Mouse (Mus musculus) heart, embryonic 14.5 days (tissue): ENCODE results near the gene Lmo7. TPM values are rescaled to one million over a fixed set of nuclear protein-coding genes. Genes with fewer than 3 reads are reported as not detected.
A peak's percentile ranks its signal among the peaks of the same experiment; 100 is the strongest.

ENCODE experiments used
- ATAC-seq: fragments of 200-750 bp; cut with Nextera tagmentation; 2 replicates; pipeline ENCODE4 v1.8.0; 2017; ENCODE audit warnings: low read depth, moderate TSS enrichment; ENCODE audit not compliant: insufficient number of reproducible peaks, insufficient read depth, low FRiP score
- H3K27ac ChIP-seq, 2 experiments: fragments of 200-500 bp in 1 of 2; fragments of 300-500 bp in 1 of 2; sonication (generic) in 1 of 2; replicated peaks in 1 of 2; 2 replicates each; pipeline ENCODE4 v1.5.1; 2012 to 2014; ENCODE audit warnings: low read depth in 2 of 2, low read length in 2 of 2, control low read depth in 1 of 2, mild to moderate bottlenecking in 1 of 2, mixed read lengths in 1 of 2; ENCODE audit not compliant: control insufficient read depth in 1 of 2, insufficient read depth in 1 of 2
- H3K27me3 ChIP-seq: fragments of 300-500 bp; sonication (generic); 2 replicates; pipeline ENCODE4 v1.6.1; 2014; ENCODE audit warnings: mild to moderate bottlenecking, low read length, control low read depth; ENCODE audit not compliant: control insufficient read depth, insufficient read depth
- H3K36me3 ChIP-seq: fragments of 300-500 bp; sonication (generic); 2 replicates; pipeline ENCODE4 v1.6.1; 2014; ENCODE audit warnings: mild to moderate bottlenecking, control low read depth, low read length, mixed read lengths; ENCODE audit not compliant: control insufficient read depth, insufficient read depth
- H3K4me1 ChIP-seq, 2 experiments: fragments of 200-500 bp in 1 of 2; fragments of 300-500 bp in 1 of 2; sonication (generic) in 1 of 2; 2 replicates each; pipeline ENCODE4 v1.6.1; 2012 to 2014; ENCODE audit warnings: low read length in 2 of 2, control low read depth in 1 of 2, mixed read lengths in 1 of 2; ENCODE audit not compliant: control insufficient read depth in 2 of 2, insufficient read depth in 2 of 2
- H3K4me2 ChIP-seq: fragments of 300-500 bp; sonication (generic); 2 replicates; pipeline ENCODE4 v1.6.1; 2014; ENCODE audit warnings: mild to moderate bottlenecking, low read length
- H3K4me3 ChIP-seq, 2 experiments: fragments of 200-500 bp in 1 of 2; fragments of 300-500 bp in 1 of 2; sonication (generic) in 1 of 2; 2 replicates each; pipeline ENCODE4 v1.5.1; 2012 to 2014; ENCODE audit warnings: low read length in 2 of 2, mild to moderate bottlenecking in 2 of 2, control low read depth in 1 of 2, low read depth in 1 of 2, moderate library complexity in 1 of 2; ENCODE audit not compliant: control insufficient read depth in 1 of 2, insufficient read depth in 1 of 2
- H3K9ac ChIP-seq: fragments of 300-500 bp; sonication (generic); 2 replicates; pipeline ENCODE4 v1.6.1; 2014; ENCODE audit warnings: mild to moderate bottlenecking, low read length
- H3K9me3 ChIP-seq: fragments of 300-500 bp; sonication (generic); 2 replicates; pipeline ENCODE4 v1.6.1; 2016; ENCODE audit warnings: low read length, control low read depth; ENCODE audit not compliant: control insufficient read depth
- WGBS: fragments of 180-500 bp; shearing (Covaris S2); extraction: QIAGEN DNeasy Blood & Tissue Kit; methylation state at CpG from one replicate; pipeline ENCODE4 v1.1.7; 2014; 5-methylcytosine and 5-hydroxymethylcytosine counted together
- polyA plus RNA-seq: library from polyadenylated mRNA; unstranded; fragments of >200 nt; fragmentation: Nextera tagmentation; extraction: Ambion mirVana; gene quantifications from 2 replicates; pipeline ENCODE4 v1.2.1, GENCODE M21; 2014

The Lmo7 gene
- polyA plus RNA-seq, 1 experiment from 2014 or later: 241 TPM

DNA sequence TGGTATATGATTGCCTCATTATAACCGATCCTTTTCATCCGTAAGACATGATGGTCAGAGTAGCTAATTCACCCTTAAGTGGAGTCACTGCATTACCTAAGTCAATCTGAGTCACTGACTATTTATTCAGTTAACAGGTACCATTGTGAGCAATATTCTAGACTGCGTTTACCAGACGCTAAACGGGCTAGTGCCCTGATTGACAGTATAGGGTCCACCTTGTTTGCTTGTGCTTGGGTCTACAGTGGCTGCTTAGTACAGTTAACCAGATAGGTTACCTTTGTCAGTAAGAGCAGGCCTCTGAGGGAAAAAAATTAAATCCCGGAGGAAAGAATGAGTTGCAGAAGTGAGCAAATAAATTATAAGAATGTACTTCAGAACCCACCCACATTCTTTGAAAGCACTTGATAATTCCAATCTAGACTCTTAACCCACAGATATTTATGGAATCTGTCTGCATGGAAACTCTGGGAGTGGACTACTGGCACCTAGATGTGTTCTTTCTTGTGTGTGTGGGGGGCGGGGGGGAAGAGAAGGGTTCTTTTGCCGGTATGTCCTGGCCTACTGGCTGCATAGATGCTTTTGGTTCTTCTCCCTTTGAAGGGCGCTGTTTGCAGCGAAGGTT lies 64.9 kb downstream of the Lmo7 start:
- Histone ChIP-seq H3K9ac (no peak overlapping the region), H3K4me2 (no peak overlapping the region), H3K27ac (peak overlapping the region in 1 of 2 experiments; percentile 67), H3K36me3 (no peaks in the 10 kb centered on the region), H3K4me3 (no peak overlapping the region), H3K27me3 (no peaks in the 10 kb centered on the region), H3K9me3 (no peaks in the 10 kb centered on the region), H3K4me1 (peaks cover 8 to 10% of the 10 kb centered on the region in 2 experiments)
- 67% methylated on average over 10 of the region's 10 CpGs for WGBS
- ATAC-seq: no peak

DNA sequence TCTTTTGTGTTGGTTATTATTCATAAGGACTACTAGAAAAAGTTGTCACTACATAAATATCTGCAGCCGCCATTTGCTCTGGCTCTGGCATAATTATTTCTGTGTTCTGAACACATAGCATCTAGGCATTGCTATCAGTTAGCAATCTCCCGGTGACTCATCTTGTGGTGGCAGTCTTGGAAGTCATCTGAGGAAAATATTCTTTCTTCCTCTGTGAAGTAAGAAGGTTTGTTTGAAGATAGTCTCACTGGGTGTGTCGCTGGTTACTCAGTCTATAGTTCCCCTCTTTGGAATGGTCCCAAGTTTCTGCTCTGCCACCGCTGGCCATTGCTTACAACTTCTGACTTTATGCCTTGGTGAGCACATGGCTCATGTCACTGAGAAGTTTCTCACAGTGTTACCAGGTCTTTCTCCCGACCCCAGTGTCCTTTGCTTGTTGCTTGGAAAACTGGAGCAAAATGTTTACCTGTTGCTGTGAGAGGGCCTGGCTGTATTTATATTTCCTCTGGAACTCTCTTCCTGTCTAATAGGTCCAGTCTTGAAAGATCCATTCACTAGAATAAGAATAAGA lies 68.3 kb downstream of the Lmo7 start:
- Histone ChIP-seq H3K36me3 (no peaks in the 10 kb centered on the region), H3K4me2 (no peak overlapping the region), H3K4me1 (peaks cover 8 to 17% of the 10 kb centered on the region in 2 experiments), H3K9me3 (no peaks in the 10 kb centered on the region), H3K9ac (no peak overlapping the region), H3K27me3 (no peaks in the 10 kb centered on the region), H3K27ac (no peak overlapping the region), H3K4me3 (no peak overlapping the region)
- ATAC-seq: no peak
- WGBS: 62% methylated on average over 5 of the region's 5 CpGs

DNA sequence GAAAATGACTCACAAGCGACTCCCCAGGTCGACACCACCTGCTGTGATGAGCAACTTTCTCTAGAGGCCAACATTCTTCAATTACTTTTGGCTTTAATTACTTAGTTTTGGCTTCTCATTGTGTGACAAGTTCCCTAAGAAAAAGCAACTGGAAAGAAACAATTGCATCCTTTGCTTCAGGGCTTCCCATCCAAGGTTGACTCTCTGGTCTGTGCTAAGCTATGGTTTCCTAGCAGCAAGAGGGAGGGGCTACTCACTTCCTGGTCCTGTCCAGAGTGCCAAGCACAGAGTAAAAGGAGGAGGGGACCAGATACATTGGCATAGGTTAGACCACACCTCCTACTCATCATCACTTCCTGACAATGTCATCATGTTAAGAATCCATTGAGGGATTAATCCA lies 69.0 kb downstream of the Lmo7 start:
- ATAC-seq: no peak
- Histone ChIP-seq H3K9ac (no peak overlapping the region), H3K27ac (no peak overlapping the region), H3K9me3 (no peaks in the 10 kb centered on the region), H3K4me1 (peaks cover 8 to 17% of the 10 kb centered on the region in 2 experiments), H3K36me3 (no peaks in the 10 kb centered on the region), H3K27me3 (no peaks in the 10 kb centered on the region), H3K4me2 (no peak overlapping the region), H3K4me3 (no peak overlapping the region)
- 87% methylated on average over 2 of the region's 2 CpGs for WGBS

DNA sequence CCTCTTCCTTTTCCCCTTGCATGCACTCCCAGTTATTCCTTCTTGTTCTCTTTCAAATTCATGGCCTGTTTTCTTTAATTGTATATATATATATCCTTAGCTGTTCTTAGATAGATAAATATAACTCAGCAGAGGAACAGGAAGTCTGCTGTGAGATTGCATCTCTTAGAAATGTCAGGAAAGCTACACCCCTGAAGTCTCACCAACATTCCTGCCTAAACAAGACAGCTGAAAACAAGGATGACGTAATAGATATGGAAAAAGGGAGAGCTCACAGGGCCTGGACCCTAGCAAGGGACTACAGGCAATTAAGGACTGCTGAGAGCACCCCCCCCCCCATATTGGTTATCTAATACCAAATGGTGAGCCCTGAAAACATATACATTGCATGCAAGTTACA lies 71.9 kb downstream of the Lmo7 start:
- H3K27ac ChIP-seq: no peak overlapping the region
- H3K4me3 ChIP-seq: no peak overlapping the region
- peaks cover 4 to 13% of the 10 kb centered on the region in 2 experiments; a peak in 2 of 4 replicates for H3K4me1 ChIP-seq
- H3K4me2 ChIP-seq: no peak overlapping the region
- ATAC-seq: no peak
- no peaks in the 10 kb centered on the region for H3K27me3 ChIP-seq
- no peaks in the 10 kb centered on the region for H3K36me3 ChIP-seq
- H3K9ac ChIP-seq: no peak overlapping the region
- 15% methylated on average over 1 of the region's 1 CpGs for WGBS
- H3K9me3 ChIP-seq: no peaks in the 10 kb centered on the region

DNA sequence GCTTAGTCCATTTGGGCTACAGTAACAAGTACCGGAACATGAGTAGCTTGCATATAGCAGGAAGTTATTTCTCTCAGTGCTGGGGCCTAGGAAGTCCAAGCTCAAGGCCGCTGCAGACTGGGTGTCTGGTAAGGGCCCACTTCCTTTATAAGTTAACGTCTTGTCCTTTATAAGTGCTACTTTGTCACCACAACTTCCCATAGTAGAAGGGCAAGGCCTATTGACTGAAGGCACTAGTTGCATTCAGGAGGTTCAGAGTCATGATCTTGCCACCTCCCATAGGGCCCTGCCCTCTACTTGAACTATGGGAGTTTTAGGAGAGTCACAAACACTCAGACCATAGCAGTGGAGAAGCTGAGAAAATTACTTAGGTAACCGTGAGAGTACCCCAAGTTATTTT lies 74.4 kb downstream of the Lmo7 start:
- Histone ChIP-seq H3K9me3 (no peaks in the 10 kb centered on the region), H3K27me3 (no peaks in the 10 kb centered on the region), H3K36me3 (no peaks in the 10 kb centered on the region), H3K27ac (no peak overlapping the region), H3K4me2 (no peak overlapping the region), H3K4me1 (peaks cover 0 to 13% of the 10 kb centered on the region in 2 experiments; a peak in 1 of 4 replicates), H3K9ac (no peak overlapping the region), H3K4me3 (no peak overlapping the region)
- no peak for ATAC-seq
- 82% methylated on average over 4 of the region's 4 CpGs for WGBS

DNA sequence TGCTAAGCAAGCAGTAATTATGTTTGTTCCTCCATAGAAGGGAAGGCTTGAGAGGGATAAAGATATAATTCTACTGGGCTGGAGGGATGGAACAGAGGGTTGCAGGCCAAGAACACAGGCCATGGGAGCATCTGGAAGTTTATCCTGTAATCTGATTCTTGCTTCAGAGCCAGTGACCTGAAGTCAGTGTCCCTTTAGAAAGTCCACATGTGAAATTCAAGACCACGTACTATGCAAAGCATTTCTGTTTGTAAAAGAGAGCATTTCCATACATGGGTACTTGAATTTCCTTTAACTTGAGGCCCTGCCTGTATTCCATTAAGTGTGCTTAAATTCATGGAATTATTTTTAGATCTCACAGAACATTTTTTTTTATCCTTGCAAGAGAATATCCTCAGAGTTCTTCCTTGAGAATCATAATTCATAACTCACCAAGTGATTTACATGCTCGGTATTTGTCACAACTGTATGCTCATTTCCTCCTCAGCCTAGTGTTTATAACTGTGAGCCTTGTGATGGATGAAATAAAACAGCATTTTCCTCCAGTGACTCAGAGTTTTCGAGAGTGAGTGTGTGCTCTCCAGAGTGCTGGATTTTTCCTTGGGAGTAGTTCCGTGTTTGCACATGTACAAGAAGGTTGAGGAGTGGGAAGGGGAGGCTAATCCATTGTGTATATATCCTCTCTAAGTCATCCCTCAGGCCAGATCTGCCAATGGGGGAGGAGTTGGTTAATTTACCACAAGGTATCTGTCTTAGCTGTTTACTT lies 75.0 kb downstream of the Lmo7 start:
- 67% methylated on average over 4 of the region's 4 CpGs for WGBS
- no peak overlapping the region for H3K27ac ChIP-seq
- peaks cover 0 to 13% of the 10 kb centered on the region in 2 experiments; a peak in 1 of 4 replicates for H3K4me1 ChIP-seq
- H3K9ac ChIP-seq: no peak overlapping the region
- no peak overlapping the region for H3K4me3 ChIP-seq
- no peaks in the 10 kb centered on the region for H3K27me3 ChIP-seq
- no peaks in the 10 kb centered on the region for H3K36me3 ChIP-seq
- H3K9me3 ChIP-seq: no peaks in the 10 kb centered on the region
- H3K4me2 ChIP-seq: no peak overlapping the region
- no peak for ATAC-seq

DNA sequence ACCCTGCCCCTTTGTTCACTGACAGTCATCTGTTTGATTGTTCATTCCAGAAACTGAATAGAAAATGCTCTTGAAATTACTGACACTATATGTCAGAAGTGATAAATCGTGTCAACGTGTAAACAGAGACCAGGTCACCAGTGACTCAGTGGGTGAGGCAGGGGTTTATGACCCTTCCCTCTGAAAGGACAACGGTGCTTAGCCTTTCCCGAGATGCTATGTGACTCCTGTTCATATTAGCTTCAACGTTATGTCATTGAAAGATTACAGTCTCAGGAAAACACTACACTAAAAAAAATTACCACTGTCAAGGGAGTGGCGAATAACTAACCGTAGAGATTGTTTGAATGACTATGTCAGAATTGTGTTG lies 75.6 kb downstream of the Lmo7 start:
- Histone ChIP-seq H3K36me3 (no peaks in the 10 kb centered on the region), H3K4me2 (no peak overlapping the region), H3K4me3 (no peak overlapping the region), H3K27ac (no peak overlapping the region), H3K27me3 (no peaks in the 10 kb centered on the region), H3K4me1 (peaks cover 0 to 13% of the 10 kb centered on the region in 2 experiments; a peak in 1 of 4 replicates), H3K9ac (no peak overlapping the region), H3K9me3 (no peaks in the 10 kb centered on the region)
- 69% methylated on average over 7 of the region's 7 CpGs for WGBS
- no peak for ATAC-seq
